Mouse (Mus musculus) megakaryocyte, embryonic 14.5 days (primary cell): ENCODE results near the gene Mrpl17.

ENCODE experiments used
- FLI1 ChIP-seq: IDR thresholded peaks from 2 replicates; pipeline ENCODE4 v1.6.1; 2012; ENCODE audit warnings: low read length, inconsistent platforms, mixed read lengths
- GATA1 ChIP-seq: IDR thresholded peaks from 3 replicates; pipeline ENCODE4 v1.6.1; 2012; ENCODE audit warnings: mixed read lengths, low read length, inconsistent platforms, borderline replicate concordance

GRCm38 (mm10) chr7:105810877-105811489 lies at the start of gene Mrpl17:
- TF ChIP-seq GATA1 (no peak), FLI1 (no peak)
